Mouse (Mus musculus) urinary bladder, postnatal 4 days (tissue): ENCODE measurements at regions not wholly inside any gene's neighbourhood (a gene's known extent, or its start where the extent isn't known, plus 50 kb on each side); places are given as distances from the start of the nearest gene placed in this dataset.

Experiments used
- DNase-seq, 2 experiments: peaks; one replicate each; pipeline ENCODE4 v3.0.0; 2021 to 2022; ENCODE audit warnings: low spot score in 2 of 2

GRCm38 (mm10) chr7:70767697-70768096, 401.2 kb upstream of the Nr2f2 start:
- DNase-seq = no peak

GRCm38 (mm10) chr7:70756676-70757075, 390.1 kb upstream of the Nr2f2 start:
- DNase-seq = no peak

GRCm38 (mm10) chr7:70754826-70755225, 388.3 kb upstream of the Nr2f2 start:
- no peak for DNase-seq

GRCm38 (mm10) chr7:70752802-70753218, 386.3 kb upstream of the Nr2f2 start:
- no peak for DNase-seq

- no peak for DNase-seq
Measured at GRCm38 (mm10) chr7:70748884-70749283, 382.3 kb upstream of the Nr2f2 start.

- DNase-seq = no peak
Measured at GRCm38 (mm10) chr7:70748345-70748744, 381.8 kb upstream of the Nr2f2 start.

GRCm38 (mm10) chr7:70744296-70744695, 377.8 kb upstream of the Nr2f2 start:
- DNase-seq = no peak

- no peak for DNase-seq
Measured at GRCm38 (mm10) chr7:70735591-70735990, 369.1 kb upstream of the Nr2f2 start.

- no peak for DNase-seq
Measured at GRCm38 (mm10) chr7:70733501-70733900, 367.0 kb upstream of the Nr2f2 start.

- no peak for DNase-seq
Measured at GRCm38 (mm10) chr7:70729896-70730295, 363.4 kb upstream of the Nr2f2 start.

GRCm38 (mm10) chr7:70718149-70718765, 351.7 kb upstream of the Nr2f2 start:
- peak in 1 of 2 experiments; percentile 30 for DNase-seq

- DNase-seq = no peak
Measured at GRCm38 (mm10) chr7:70717608-70718007, 351.1 kb upstream of the Nr2f2 start.

GRCm38 (mm10) chr7:70716811-70717458, 350.4 kb upstream of the Nr2f2 start:
- DNase-seq = no peak

GRCm38 (mm10) chr7:70712141-70712540, 345.6 kb upstream of the Nr2f2 start:
- no peak for DNase-seq

- DNase-seq = no peak
Measured at GRCm38 (mm10) chr7:70706281-70706680, 339.7 kb upstream of the Nr2f2 start.

- no peak for DNase-seq
Measured at GRCm38 (mm10) chr7:70703784-70704183, 337.2 kb upstream of the Nr2f2 start.

- DNase-seq = no peak
Measured at GRCm38 (mm10) chr7:70700461-70700860, 333.9 kb upstream of the Nr2f2 start.

- DNase-seq = no peak
Measured at GRCm38 (mm10) chr7:70699391-70699790, 332.9 kb upstream of the Nr2f2 start.

- DNase-seq = no peak
Measured at GRCm38 (mm10) chr7:70698986-70699385, 332.5 kb upstream of the Nr2f2 start.

- no peak for DNase-seq
Measured at GRCm38 (mm10) chr7:70692160-70692559, 325.6 kb upstream of the Nr2f2 start.

GRCm38 (mm10) chr7:70690845-70691244, 324.3 kb upstream of the Nr2f2 start:
- DNase-seq = no peak

- no peak for DNase-seq
Measured at GRCm38 (mm10) chr7:70669065-70669464, 302.5 kb upstream of the Nr2f2 start.

GRCm38 (mm10) chr7:70660162-70660561, 293.6 kb upstream of the Nr2f2 start:
- no peak for DNase-seq
